Mouse (Mus musculus): Measurements from ENCODE around the gene St6galnac4. TPM values are rescaled to one million over a fixed set of nuclear protein-coding genes. Genes with fewer than 3 reads are reported as not detected.

St6galnac4 gene
- total RNA-seq (2015), result 5.8 and 9.2 TPM in 2 replicates
- 8.6 and 12.1 TPM in 2 replicates for total RNA-seq (2017)

DNA sequence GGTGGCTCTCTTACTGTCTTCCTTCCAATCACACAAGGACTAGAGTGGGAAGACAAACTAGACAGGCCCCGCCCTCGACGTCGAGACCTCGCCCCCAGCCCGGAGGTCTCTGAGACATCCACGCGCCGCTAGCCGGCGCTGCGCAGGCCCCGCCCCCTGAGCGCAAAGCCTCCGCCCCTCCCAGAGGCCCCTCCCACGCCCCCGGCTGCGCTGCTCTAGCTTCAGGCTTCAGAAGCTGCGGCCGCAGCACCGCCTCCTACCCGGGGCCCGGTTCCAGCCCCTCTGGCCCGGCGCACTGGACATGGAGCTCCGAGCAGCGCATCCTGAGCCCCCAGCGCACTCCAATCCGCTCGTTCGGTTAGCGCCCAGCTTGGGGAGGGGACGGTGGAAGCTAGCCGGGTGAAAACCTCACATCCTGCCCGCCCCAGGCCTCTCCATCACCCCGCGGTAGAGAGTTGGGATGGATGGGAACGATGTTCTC lies at the start of gene St6galnac4:
Gene St6galnac4 (plus strand): TSS at position 225 of the 481 bp plus-strand sequence.
- ATAC-seq (ENCODE audit: poor library complexity, severe bottlenecking), result peak; percentile 80

DNA sequence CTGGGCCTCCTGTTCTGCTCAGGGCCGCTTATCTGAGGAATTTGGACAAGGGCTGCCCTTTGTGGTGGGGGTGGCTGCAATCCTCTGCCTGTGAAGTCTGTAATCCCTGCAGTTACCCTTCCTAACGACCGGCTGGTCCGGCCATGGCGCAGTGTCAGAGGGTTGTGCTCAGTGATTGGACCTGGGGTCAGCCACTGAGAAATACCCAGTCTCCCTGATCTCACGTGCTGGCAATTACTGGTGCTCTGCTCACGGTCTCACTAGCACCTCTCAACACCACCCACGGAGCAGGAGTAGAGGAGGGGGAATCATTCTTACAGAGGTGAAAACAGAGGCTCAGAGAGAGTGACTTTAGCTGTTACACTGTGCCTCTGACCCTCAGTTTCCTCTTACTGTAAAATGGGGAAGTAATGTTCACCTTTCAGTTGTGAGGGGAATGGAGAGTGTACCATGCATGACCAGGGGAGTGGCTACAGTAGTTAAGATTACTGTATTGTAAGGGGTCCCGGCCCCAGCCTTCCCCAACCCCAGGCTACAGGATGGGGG lies 49.5 kb upstream of the St6galnac4 start:
- ATAC-seq (ENCODE audit: poor library complexity, severe bottlenecking), result peak; percentile 37

DNA sequence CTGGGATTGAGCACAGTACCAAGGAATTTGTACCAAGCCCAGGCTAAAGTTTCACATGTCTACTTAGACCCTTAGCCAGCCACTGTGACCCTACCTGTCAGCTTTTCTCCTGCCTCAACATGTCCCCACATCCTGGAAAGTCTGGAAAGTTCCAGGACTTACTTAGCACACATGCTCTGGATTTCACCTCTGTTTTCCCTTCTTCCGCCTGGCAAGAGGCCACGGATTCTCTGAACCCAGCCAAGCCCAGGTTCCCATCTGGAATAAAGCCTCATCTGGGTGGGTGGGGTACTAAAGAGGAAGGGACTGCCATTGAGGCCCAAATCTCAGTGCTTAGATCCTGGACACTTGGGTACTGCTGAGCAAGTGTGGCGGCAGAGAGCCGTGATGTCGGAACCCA lies 49.0 kb upstream of the St6galnac4 start:
- no peak for ATAC-seq (ENCODE audit: poor library complexity, severe bottlenecking)

DNA sequence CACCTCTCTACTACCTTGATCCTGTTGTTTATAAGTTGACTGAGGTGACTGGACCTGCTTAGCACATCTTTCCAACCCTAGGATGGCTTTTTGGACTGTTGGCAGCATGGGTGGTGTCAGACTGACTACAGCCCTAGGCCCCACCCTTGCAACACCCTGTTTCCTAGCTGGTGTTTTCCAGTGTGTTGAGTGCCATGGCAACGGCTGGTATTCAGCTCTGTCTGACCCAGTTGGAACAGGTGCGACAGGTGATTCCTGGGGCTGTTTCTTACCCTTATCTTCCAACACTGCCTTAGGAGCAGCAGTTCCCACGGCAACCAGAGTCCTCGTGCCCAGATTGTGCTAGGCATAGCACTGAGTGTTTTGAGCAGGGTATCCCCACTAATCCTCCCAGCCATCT lies 48.4 kb upstream of the St6galnac4 start:
- ATAC-seq (ENCODE audit: poor library complexity, severe bottlenecking), result no peak

DNA sequence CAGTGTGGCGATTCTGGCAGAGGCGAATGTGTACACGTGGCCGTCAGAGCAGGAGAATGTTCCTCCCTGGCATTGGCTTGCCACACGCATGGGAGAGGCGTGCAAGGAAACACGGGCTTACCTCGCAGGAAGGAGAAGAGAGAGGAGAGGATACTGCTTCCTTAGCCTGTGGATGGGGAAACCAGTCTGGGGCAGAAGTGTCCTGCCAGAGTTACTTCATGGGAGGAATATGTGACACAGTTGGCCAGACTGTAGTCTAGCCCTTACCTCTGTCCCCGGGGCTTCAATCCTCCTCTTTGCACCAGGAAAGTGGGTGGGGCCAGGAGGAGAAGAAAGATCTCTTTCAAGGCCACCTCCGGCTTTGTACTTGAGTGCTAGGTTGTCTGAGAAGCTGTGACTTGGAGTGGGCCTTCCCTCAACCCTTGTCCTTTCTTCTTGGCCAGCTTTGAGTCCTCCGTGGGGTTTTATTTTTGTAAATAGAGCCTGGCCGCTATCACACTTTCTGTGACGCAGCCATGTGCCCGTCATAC lies 47.4 kb upstream of the St6galnac4 start:
- no peak for ATAC-seq (ENCODE audit: poor library complexity, severe bottlenecking)

DNA sequence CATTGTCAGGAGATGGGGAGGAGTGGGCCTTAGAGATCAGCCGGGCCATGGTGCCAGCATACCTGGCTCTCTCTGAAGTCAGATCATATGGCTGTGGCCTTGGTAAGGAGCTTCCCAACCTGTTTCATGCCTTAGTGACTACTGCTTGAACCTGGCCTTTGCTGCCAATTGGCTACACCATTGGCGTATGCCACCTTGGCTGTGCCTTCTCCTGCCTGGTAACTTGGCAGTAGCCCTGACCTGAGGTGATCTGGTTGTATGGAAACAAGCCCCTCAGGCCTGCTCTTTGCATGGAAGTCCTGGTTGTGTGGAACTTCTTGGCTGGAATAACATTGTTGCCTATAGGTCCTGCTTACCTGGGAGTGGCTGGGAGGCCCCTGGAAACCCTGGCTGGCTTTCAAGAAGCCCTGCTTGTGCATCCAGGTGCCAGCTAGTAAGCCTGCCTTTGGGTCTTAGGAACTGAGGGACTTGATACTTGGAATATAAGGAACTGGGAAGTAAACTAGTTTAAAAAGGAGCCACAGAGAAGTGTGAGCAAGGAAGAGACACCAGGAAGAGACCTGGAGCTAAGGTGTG lies 45.5 kb upstream of the St6galnac4 start:
- ATAC-seq (ENCODE audit: poor library complexity, severe bottlenecking), result no peak

DNA sequence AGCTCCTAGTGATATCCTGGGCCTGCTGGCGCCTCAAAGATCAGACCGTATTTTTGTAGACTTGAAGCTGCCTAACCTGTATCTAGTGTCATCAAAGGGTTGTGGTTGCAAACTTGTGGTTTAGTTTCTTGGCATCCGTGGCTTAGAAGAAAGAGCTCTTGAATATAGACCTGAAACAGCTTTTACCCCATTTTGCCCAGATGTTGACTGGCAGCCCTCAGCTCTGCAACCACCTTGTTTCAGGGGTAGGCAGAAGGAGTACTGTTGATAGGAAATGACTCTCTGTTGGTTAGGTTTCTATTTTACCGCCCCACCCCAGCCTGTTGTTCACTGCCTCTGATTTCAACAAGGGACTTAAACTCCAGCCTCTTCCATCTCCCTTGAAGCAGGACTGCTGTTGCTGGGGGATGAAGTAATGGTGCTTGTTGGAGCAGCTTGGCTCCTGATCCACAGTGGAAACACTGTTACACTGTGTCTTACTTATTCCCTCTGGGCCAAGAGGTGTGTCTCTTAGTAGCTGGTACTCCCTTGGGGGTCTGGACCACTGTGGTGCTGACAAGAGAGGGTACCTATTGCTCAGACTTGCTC lies 44.8 kb upstream of the St6galnac4 start:
- peak; percentile 20; the same call in 1 of the 2 replicates for ATAC-seq (ENCODE audit: poor library complexity, severe bottlenecking)

DNA sequence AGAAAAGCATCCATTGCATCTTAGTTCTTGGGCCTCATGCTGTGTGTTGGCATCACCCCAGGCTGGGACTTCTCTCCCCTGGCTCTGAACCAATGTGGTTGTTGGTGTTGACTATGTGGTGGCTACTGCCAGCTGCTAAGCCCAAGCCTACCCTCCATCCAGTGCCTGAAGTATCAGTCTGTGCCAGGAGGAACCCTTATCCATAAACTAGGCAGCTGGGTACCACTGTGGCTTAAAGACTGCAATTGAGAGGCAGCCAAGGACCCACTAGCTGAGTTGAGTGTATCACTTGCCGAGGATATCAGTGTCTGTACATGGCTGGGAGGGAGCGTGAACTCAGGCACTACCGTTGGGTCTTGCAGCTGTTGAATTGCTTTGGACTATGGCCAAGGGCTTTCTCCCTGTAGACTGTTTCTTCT lies 43.9 kb upstream of the St6galnac4 start:
- no peak for ATAC-seq (ENCODE audit: poor library complexity, severe bottlenecking)

DNA sequence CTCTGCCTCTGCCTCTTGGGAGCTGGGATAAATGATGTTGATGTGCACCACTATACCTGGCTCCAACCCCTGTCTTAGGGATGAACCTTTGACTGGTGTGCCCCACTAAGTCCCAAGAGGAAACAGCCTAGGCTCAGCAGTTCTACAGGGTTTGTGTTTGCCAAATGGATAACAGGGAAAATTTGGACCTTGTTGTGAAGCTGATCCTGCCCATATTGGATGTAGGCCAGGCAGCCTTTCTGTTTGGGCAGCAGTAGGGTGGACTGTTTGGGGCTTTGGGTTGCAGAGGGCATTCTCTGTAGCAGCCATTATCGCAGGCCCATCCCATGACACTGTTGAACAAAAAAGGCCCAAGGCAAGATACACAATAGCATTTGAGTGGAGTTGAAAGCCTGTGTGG lies 39.9 kb upstream of the St6galnac4 start:
- no peak for ATAC-seq (ENCODE audit: poor library complexity, severe bottlenecking)

DNA sequence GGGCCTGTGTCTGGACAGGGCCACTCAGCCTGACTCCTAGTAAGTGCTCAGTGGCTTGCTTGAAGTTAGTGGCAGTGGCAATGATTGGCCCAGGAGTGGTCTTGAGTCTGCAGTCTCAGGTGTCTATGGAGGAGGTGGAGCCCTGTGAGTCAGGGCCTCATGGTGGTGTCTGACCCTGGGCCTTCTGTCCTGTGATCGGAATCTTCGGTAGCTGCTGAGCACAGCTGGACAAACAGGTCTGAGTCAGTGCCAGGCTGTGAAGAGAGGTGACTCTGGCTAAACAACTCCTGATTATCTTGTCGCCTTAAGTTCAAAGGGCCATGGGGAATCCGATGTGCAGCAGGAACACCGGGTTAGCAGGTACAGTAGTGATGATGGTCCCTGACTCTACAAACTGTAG lies 39.5 kb upstream of the St6galnac4 start:
- ATAC-seq (ENCODE audit: poor library complexity, severe bottlenecking), result no peak

DNA sequence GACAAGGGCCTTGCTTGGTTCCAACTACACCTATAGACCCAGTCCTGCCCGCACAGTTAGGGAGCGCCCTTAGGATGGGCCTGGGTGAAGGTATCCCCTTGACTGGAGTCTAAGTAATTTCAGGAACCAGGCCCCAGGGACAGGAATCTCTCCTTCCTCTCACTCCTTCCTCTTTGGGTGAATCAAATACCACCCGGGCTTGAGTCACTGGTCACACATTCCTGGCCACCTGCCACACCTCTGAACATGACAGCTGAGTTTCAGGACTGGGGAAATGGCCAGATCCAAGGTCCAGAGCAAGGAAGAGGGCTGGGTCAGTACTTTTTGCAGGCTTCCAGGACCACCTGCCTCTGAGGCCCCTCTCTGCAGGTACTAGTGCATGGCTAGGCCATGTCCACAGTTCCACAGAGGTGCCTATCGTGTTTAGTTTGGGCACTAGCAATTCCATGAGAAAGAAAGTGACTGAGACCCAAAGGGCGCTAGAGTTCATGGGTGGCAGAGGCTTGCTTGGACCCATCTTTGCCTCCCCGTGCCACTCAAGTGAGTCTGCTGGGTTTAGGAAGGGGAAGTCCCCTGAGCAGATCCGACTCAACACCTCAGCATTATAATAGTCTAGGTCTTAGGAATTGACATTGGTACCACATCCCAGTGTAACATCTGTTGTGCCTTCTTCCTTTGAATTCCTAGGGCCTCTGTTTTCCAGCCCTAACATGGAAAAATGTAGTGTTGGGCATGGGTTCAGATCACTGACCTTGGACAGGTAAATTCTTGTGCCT lies 38.7 kb upstream of the St6galnac4 start:
- ATAC-seq (ENCODE audit: poor library complexity, severe bottlenecking), result peak; percentile 51

DNA sequence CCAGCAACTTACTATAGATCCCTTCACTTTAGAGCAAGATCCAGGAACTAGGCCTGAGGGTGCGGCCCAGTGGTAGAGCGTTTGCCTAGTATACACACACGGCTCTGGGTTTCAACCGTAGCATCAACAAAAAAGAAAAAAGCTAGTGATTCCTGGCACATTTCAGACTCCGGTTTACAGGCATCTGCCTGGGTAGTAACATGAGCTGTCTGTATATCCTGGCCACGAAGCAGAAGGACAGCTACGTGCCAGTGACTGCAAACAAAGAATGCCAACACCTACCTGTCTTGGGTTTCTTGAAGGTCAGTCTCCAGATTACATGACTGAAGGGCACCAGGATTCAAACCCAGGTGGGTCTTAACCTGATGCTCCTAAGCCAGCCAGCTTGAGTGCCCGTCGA lies 37.7 kb upstream of the St6galnac4 start:
- no peak for ATAC-seq (ENCODE audit: poor library complexity, severe bottlenecking)

DNA sequence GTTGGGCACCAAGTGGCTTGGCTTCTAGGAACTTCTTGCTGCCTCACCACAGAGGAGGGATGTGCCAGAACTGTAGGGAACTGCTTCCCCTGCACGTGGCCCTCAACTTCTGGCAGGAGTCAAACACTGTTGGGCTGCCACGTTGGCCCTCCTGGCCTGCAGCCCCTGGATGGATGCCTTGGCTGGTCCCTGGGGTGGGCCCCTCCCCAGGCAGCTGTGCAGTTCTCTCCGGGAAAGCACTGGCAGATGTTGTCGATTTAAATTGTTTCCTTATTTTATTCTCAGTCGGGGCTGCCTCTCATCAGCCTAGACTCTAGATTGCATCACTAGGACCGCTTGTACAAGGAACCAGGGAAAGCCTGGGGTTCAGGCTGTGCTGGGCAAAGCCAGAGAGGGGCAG lies 37.1 kb upstream of the St6galnac4 start:
- no peak for ATAC-seq (ENCODE audit: poor library complexity, severe bottlenecking)

DNA sequence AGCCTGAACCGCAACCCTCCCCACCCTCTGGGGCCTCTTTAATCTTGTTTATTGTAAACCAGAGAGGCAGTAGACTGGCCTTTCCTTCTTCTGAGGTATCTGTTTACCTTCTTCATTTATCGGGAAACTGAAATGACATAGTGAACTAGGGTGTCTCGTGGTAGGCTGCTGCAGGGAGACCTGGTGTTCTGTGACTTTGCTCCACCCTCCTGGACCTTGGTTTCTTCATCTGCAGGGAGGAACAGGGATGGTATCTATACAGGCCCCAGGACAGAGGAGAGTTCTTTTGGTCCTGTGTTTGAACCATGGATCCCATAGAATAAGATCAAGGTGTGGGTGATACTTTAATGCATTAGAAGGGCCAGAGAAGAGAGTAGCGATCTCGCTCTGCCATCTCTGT lies 35.7 kb upstream of the St6galnac4 start:
- no peak for ATAC-seq (ENCODE audit: poor library complexity, severe bottlenecking)

DNA sequence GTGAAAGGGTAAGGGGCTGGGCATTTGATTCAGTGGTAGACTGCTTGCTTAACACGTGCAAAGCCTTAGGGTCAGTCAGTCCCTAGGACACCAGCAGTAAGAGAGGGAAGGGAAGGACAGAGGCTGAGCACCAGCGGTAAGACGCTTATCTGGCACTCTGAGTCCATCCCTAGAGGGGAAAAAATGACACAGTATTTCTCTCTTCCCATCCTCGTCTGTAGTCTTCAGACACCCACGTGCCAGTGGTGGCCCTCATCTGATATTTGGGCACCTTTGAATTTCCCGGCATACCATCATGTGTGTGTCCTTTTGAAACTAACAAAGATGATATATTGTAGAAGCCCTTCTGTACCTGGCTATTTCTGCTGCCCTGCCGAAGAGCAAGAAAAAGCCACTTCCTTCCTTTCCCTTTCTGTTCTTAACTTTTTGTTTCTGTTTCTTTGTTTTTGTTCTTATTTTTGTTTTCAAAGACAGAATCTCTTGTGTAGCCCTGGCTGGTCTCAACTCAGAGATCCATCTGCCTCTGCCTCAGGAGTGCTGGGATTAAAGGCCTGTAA lies 33.2 kb upstream of the St6galnac4 start:
- ATAC-seq (ENCODE audit: poor library complexity, severe bottlenecking), result no peak

DNA sequence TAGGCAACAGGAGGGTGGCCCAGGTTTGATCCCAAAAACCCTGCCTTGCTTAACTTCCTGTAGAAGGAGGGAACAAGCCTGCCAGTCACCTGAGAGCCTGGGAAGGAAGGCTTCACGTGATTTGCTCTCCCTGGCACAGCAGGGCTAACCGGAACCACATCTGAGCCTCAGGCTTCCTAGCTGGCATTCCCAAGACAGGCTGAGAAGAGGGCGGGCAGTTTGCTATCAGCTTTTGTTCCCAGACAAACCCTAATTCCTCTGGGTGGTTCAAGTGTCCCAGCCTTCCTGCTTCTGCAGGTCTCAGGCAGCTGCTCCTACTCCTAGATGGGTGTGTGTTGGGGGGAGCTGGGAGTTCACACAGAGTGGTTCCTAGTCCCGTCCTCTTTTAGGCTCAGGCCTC lies 31.4 kb upstream of the St6galnac4 start:
- ATAC-seq (ENCODE audit: poor library complexity, severe bottlenecking), result no peak

DNA sequence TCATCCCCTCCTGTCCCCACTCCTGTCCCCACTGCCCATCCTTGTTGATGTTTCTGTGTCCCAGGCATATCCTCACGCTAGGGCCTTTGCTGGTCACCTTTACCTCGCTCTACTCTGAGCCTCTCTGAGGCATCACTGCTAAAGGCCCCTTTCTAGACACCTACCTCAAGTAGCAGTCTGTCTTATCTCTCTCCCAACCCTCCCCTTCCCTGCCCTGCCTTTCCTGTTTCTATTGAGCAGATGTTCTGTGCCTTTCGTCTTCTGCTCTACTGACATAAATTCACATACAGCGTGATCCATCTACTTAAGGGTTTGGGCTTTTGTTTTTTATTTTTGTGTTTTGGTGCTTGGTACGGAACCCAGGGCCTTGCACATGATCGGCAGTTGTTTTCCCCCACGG lies 30.9 kb upstream of the St6galnac4 start:
- no peak for ATAC-seq (ENCODE audit: poor library complexity, severe bottlenecking)

DNA sequence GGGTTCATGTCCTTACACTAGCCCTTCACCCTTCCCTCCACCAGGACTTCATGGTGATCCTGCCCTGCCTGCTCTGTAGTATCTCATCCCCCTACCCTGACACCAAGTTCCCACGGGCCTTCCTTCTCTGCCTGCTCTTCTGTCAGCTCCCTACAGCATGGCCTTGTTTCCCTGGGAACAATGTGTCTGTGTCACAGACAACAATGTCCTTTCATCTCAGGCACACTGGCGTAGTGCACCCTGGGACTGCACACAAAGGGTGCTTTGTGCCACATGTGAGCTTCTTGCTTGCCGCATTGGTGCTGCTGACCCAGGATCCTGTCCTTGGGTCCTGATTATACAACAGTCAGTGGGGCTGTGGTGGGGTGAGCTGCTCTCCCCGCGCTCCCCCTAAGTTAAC lies 27.3 kb upstream of the St6galnac4 start:
- no peak for ATAC-seq (ENCODE audit: poor library complexity, severe bottlenecking)

DNA sequence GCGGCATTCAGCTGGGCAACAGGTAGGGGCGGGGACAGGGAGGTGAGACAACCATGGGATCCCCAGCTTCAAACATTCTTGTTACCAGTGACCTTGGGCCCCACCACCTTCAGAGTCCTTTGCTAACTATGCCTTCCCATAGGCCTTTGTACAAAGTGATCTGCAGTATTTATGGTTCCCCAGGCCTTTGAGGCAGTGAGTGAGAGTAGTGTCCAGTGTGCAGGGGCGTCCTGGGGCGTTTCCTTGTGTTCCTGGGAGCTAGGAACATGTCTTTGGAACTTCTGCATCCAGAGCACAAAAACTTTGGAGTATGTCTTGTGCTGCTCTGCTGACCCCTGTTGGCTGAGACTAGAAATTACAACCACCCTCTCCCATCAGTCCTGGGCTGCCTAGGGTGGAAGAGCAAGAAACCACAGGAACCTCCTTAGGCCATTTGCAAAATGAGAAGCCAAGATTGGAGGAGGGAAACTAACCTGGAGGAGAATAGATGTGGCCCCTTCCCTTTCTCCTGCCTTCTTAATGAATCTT lies 20.3 kb upstream of the St6galnac4 start:
- ATAC-seq (ENCODE audit: poor library complexity, severe bottlenecking), result peak; percentile 56

DNA sequence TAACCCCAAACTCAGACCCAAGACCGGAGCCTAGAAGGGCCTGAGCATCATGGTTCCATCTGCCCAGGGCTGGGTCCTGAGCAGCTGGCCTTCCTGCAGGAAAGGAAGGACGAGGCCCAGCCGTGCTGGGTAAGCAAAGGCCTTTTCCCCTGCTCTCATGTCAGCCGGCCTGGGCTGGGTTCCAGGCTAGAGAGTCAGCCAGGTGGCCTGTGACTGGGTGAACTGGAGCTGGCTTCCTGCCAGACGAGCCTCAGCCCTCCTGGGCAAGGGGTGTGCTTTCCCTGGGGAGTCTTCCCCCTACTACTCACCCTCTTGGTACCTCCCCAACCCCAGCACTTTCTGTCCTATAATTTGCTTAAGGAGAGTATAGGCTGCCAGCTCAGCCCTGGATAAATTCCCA lies 18.7 kb upstream of the St6galnac4 start:
- ATAC-seq (ENCODE audit: poor library complexity, severe bottlenecking), result no peak

DNA sequence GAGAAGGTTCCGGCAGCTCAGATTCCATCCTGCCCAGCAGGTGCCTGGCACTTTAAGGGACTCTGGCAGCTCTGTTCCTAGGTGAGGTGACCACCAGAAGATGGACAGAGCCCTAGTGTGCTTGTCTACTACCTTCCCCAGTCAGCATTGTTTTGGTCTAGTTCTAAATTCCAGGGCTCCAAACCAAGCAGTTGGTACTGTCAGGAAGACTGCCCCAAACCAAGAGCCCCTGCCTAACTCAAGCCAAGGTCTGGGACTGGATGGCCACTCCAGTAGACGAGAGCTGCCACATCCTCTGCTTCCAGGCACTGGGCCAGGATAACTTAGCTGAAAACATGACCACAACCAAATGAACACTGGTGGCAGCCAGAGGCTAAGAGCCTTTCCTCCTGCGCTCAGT lies 18.0 kb upstream of the St6galnac4 start:
- ATAC-seq (ENCODE audit: poor library complexity, severe bottlenecking), result no peak

Data from megakaryocyte, adult 5-6 weeks (primary cell).